Mouse (Mus musculus) forebrain, embryonic 16.5 days (tissue): ENCODE results near the gene Prdm12. TPM values are rescaled to one million over a fixed set of nuclear protein-coding genes. Genes with fewer than 3 reads are reported as not detected.

Source experiments
- ATAC-seq: fragments of 200-750 bp; cut with Nextera tagmentation; 2 replicates; pipeline ENCODE4 v1.8.0; 2017; ENCODE audit warnings: mild to moderate bottlenecking, moderate library complexity
- H3K27ac ChIP-seq: fragments of 300-500 bp; sonication (generic); 2 replicates; pipeline ENCODE4 v1.5.1; 2014; ENCODE audit warnings: low read length, control low read depth
- H3K27me3 ChIP-seq: fragments of 300-500 bp; sonication (generic); replicated peaks from 2 replicates; pipeline ENCODE4 v1.6.1; 2014; ENCODE audit warnings: low read length; ENCODE audit not compliant: control insufficient read depth, insufficient read depth
- H3K36me3 ChIP-seq: fragments of 300-500 bp; sonication (generic); 2 replicates; pipeline ENCODE4 v1.6.1; 2014; ENCODE audit not compliant: control insufficient read depth, insufficient read depth
- H3K4me1 ChIP-seq: fragments of 300-500 bp; sonication (generic); replicated peaks from 2 replicates; pipeline ENCODE4 v1.6.1; 2014; ENCODE audit warnings: low read length; ENCODE audit not compliant: control insufficient read depth, insufficient read depth
- H3K4me2 ChIP-seq: fragments of 300-500 bp; sonication (generic); 2 replicates; pipeline ENCODE4 v1.6.1; 2014; ENCODE audit warnings: mild to moderate bottlenecking, low read length, control low read depth
- H3K4me3 ChIP-seq: fragments of 300-500 bp; sonication (generic); replicated peaks from 2 replicates; pipeline ENCODE4 v1.5.1; 2014; ENCODE audit warnings: mild to moderate bottlenecking, low read length, control low read depth
- H3K9ac ChIP-seq: fragments of 300-500 bp; sonication (generic); replicated peaks from 2 replicates; pipeline ENCODE4 v1.6.1; 2014; ENCODE audit warnings: low read depth, low read length, control low read depth
- H3K9me3 ChIP-seq: fragments of 300-500 bp; sonication (generic); 2 replicates; pipeline ENCODE4 v1.6.1; 2016; ENCODE audit warnings: low read length; ENCODE audit not compliant: control insufficient read depth
- WGBS: fragments of 180-500 bp; shearing (Covaris S2); extraction: QIAGEN DNeasy Blood & Tissue Kit; methylation state at CpG from one replicate; pipeline ENCODE4 v1.1.7; 2014; 5-methylcytosine and 5-hydroxymethylcytosine counted together
- polyA plus RNA-seq: library from polyadenylated mRNA; unstranded; fragments of >200 nt; fragmentation: Nextera tagmentation; extraction: Ambion mirVana; gene quantifications from 2 replicates; pipeline ENCODE4 v1.2.1, GENCODE M21; 2015

Gene Prdm12
- polyA plus RNA-seq, result 0.98 and 2.5 TPM in 2 replicates

GRCm38 (mm10) chr2:31639901-31640608 lies at the start of gene Prdm12:
Gene Prdm12 (plus strand): TSS chr2:31640037.
- WGBS, result 2% methylated on average over 41 of the region's 41 CpGs
- Histone ChIP-seq H3K9ac (no peak within 1 kb of the TSS), H3K4me1 (peaks cover 47% of the 10 kb centered on the region), H3K36me3 (no peaks in the 10 kb centered on the region), H3K4me3 (peak within 1 kb of the TSS; percentile 15), H3K9me3 (no peaks in the 10 kb centered on the region), H3K27ac (no peak within 1 kb of the TSS), H3K4me2 (peak within 1 kb of the TSS; percentile 20), H3K27me3 (peaks cover 80% of the 10 kb centered on the region)
- ATAC-seq, result no peak

GRCm38 (mm10) chr2:31591799-31592484 lies 47.9 kb upstream of the Prdm12 start:
- H3K27me3 ChIP-seq, result no peaks in the 10 kb centered on the region
- ATAC-seq, result no peak
- 92% methylated on average over 9 of the region's 9 CpGs for WGBS
- H3K9me3 ChIP-seq, result no peaks in the 10 kb centered on the region
- peaks cover 9% of the 10 kb centered on the region for H3K36me3 ChIP-seq
- H3K9ac ChIP-seq, result no peak overlapping the region
- no peak overlapping the region for H3K4me2 ChIP-seq
- no peaks in the 10 kb centered on the region for H3K4me1 ChIP-seq
- H3K4me3 ChIP-seq, result no peak overlapping the region
- H3K27ac ChIP-seq, result no peak overlapping the region

GRCm38 (mm10) chr2:31607555-31607954 lies 32.3 kb upstream of the Prdm12 start:
- Histone ChIP-seq H3K27ac (no peak overlapping the region), H3K4me2 (no peak overlapping the region), H3K27me3 (no peaks in the 10 kb centered on the region), H3K9me3 (no peaks in the 10 kb centered on the region), H3K36me3 (peaks cover 32% of the 10 kb centered on the region), H3K4me1 (0 out of 2 replicates have a peak, but pooled peaks cover 6% of the 10 kb centered on the region), H3K9ac (no peak overlapping the region), H3K4me3 (no peak overlapping the region)
- ATAC-seq, result no peak
- WGBS, result 96% methylated on average over 1 of the region's 1 CpGs

DNA sequence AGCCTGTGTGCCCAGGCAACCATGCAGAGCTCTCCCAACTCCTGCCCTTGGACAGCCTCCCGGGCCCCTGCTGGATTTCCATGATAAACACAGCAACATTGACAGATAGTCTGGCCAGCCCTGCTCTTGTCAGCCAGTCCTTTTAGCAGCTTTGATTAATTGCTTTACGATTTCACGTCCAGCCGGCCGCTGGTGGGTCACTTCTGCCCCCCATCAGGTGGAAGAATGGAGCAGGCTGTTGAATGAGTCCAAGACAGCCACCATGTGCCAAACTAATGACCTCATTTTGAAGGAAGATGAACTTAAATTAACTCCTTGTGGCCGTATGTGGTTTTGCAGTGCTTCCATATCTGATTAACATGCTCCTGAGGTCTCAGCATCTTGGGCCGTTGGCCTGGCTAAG lies 30.0 kb upstream of the Prdm12 start:
- Histone ChIP-seq H3K9me3 (no peaks in the 10 kb centered on the region), H3K4me1 (0 out of 2 replicates have a peak, but pooled peaks cover 6% of the 10 kb centered on the region), H3K27me3 (no peaks in the 10 kb centered on the region), H3K4me3 (no peak overlapping the region), H3K9ac (no peak overlapping the region), H3K27ac (no peak overlapping the region), H3K4me2 (no peak overlapping the region), H3K36me3 (peaks cover 22% of the 10 kb centered on the region)
- peak; percentile 67 for ATAC-seq
- WGBS, result 16% methylated on average over 7 of the region's 7 CpGs

DNA sequence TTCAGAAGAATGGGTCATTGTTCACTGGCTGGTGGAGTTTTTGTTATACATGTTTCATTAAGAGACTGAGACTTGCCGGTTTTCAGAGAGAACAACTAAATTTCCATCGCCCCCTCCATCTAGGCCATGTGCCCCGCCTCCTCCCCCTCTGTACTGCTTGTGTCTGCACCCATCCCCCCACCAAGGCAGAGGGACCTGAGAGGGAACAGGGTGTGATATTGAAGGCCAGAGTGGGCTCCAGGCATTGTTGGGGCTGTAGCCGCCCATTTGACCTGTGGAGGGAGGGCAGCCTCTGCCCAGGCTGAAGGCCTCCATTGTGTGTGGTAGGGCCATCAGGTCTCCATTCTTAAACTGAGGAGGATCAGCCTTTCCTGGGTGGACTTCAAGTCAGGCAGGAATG lies 28.9 kb upstream of the Prdm12 start:
- WGBS, result 28% methylated on average over 4 of the region's 4 CpGs
- no peak overlapping the region for H3K27ac ChIP-seq
- no peak overlapping the region for H3K4me2 ChIP-seq
- H3K36me3 ChIP-seq, result peaks cover 15% of the 10 kb centered on the region
- no peaks in the 10 kb centered on the region for H3K9me3 ChIP-seq
- H3K27me3 ChIP-seq, result no peaks in the 10 kb centered on the region
- H3K4me3 ChIP-seq, result no peak overlapping the region
- ATAC-seq, result no peak
- 0 out of 2 replicates have a peak, but pooled peaks cover 6% of the 10 kb centered on the region for H3K4me1 ChIP-seq
- no peak overlapping the region for H3K9ac ChIP-seq

- H3K9ac ChIP-seq, result no peak overlapping the region
- WGBS, result 77% methylated on average over 8 of the region's 8 CpGs
- H3K9me3 ChIP-seq, result no peaks in the 10 kb centered on the region
- H3K4me3 ChIP-seq, result no peak overlapping the region
- no peak for ATAC-seq
- H3K27me3 ChIP-seq, result no peaks in the 10 kb centered on the region
- peaks cover 14% of the 10 kb centered on the region for H3K36me3 ChIP-seq
- no peak overlapping the region for H3K4me2 ChIP-seq
- H3K4me1 ChIP-seq, result 0 out of 2 replicates have a peak, but pooled peaks cover 6% of the 10 kb centered on the region
- no peak overlapping the region for H3K27ac ChIP-seq
Measured at GRCm38 (mm10) chr2:31611400-31611799, 28.4 kb upstream of the Prdm12 start.

GRCm38 (mm10) chr2:31612627-31613026 lies 27.2 kb upstream of the Prdm12 start:
- Histone ChIP-seq H3K4me3 (no peak overlapping the region), H3K9ac (no peak overlapping the region), H3K36me3 (peaks cover 9% of the 10 kb centered on the region), H3K4me2 (no peak overlapping the region), H3K27ac (no peak overlapping the region), H3K4me1 (0 out of 2 replicates have a peak, but pooled peaks cover 6% of the 10 kb centered on the region), H3K27me3 (no peaks in the 10 kb centered on the region), H3K9me3 (no peaks in the 10 kb centered on the region)
- no peak for ATAC-seq
- 92% methylated on average over 6 of the region's 6 CpGs for WGBS

GRCm38 (mm10) chr2:31613781-31614180 lies 26.1 kb upstream of the Prdm12 start:
- Histone ChIP-seq H3K4me2 (no peak overlapping the region), H3K36me3 (peaks cover 8% of the 10 kb centered on the region), H3K4me1 (0 out of 2 replicates have a peak, but pooled peaks cover 6% of the 10 kb centered on the region), H3K27ac (no peak overlapping the region), H3K27me3 (no peaks in the 10 kb centered on the region), H3K9me3 (no peaks in the 10 kb centered on the region), H3K9ac (no peak overlapping the region), H3K4me3 (no peak overlapping the region)
- WGBS, result 89% methylated on average over 7 of the region's 7 CpGs
- no peak for ATAC-seq

DNA sequence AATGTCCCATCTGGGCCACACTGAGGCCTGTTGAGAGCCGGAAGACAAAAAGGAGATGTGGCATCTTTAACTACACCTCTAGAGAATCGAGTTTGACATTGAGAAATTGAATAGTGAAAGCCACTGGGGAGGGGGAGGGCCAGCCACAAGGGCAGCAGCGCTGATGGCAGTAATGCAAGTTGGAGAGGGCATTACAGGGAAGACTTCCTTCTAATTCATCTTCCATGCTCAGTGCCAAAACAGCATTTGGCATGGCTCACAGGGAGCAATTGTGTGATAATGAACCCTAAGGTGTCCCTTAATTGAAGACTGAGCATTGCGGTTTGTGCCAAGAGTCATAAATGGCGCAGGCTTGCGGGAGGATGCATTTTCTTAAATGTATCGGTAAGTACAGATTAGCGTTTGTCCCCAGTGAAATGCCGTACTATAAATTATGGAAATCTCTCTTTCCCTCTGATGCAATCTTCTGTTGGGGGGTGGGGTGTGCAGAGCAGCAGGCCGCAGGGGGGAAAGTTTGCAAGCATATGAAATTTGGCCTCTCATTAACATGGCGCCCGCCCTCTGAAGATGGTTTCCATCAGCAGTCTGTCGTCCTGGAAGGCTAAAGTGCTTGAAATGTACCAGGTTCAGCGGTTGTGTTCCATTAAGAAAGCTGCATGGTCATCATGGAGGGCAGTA lies 21.2 kb upstream of the Prdm12 start:
- Histone ChIP-seq H3K4me2 (no peak overlapping the region), H3K9ac (no peak overlapping the region), H3K9me3 (no peaks in the 10 kb centered on the region), H3K4me3 (no peak overlapping the region), H3K4me1 (no peaks in the 10 kb centered on the region), H3K27ac (no peak overlapping the region), H3K36me3 (no peaks in the 10 kb centered on the region), H3K27me3 (no peaks in the 10 kb centered on the region)
- WGBS, result 71% methylated on average over 14 of the region's 14 CpGs
- ATAC-seq, result no peak
